Mouse (Mus musculus) frontal cortex, postnatal 25 days (tissue): ENCODE measurements around the gene Speer4d.
"Not testable (repeated sequence)": the region's sequence is repeated elsewhere in the genome, so short reads cannot be mapped to it uniquely, and the experiment has no call there.

ENCODE experiments used
- DNase-seq, 2 experiments: peaks; one replicate each; pipeline ENCODE4 v3.0.0; 2022; ENCODE audit warnings: low spot score in 2 of 2

Speer4d gene

GRCm38 (mm10) chr5:15670789-15671188, 51.9 kb downstream of the Speer4d start:
- DNase-seq = not testable (repeated sequence)
